Mouse (Mus musculus) midbrain, embryonic 16.5 days (tissue): Measurements from ENCODE around the gene Nxnl1. TPM values are rescaled to one million over a fixed set of nuclear protein-coding genes. Genes with fewer than 3 reads are reported as not detected.
"Not testable (repeated sequence)": the region's sequence is repeated elsewhere in the genome, so short reads cannot be mapped to it uniquely, and the experiment has no call there.

Experiments
- ATAC-seq: fragments of 200-750 bp; cut with Nextera tagmentation; 2 replicates; pipeline ENCODE4 v1.8.0; 2017; ENCODE audit warnings: moderate TSS enrichment
- H3K27ac ChIP-seq: fragments of 300-500 bp; sonication (generic); 2 replicates; pipeline ENCODE4 v1.5.1; 2014; ENCODE audit warnings: mild to moderate bottlenecking, low read length, mixed read lengths
- H3K27me3 ChIP-seq: fragments of 300-500 bp; sonication (generic); 2 replicates; pipeline ENCODE4 v1.6.1; 2014; ENCODE audit warnings: low read depth, low read length, mixed read lengths; ENCODE audit not compliant: control insufficient read depth, insufficient read depth
- H3K36me3 ChIP-seq: fragments of 300-500 bp; sonication (generic); 2 replicates; pipeline ENCODE4 v1.6.1; 2014; ENCODE audit warnings: mild to moderate bottlenecking, low read length, moderate library complexity, mixed read lengths; ENCODE audit not compliant: control insufficient read depth, insufficient read depth
- H3K4me1 ChIP-seq: fragments of 300-500 bp; sonication (generic); 2 replicates; pipeline ENCODE4 v1.6.1; 2014; ENCODE audit warnings: mild to moderate bottlenecking, low read length, mixed read lengths; ENCODE audit not compliant: control insufficient read depth, insufficient read depth
- H3K4me2 ChIP-seq: fragments of 300-500 bp; sonication (generic); 2 replicates; pipeline ENCODE4 v1.6.1; 2014; ENCODE audit warnings: mild to moderate bottlenecking, low read length, mixed read lengths
- H3K4me3 ChIP-seq: fragments of 300-500 bp; sonication (generic); 2 replicates; pipeline ENCODE4 v1.5.1; 2014; ENCODE audit warnings: low read depth, mild to moderate bottlenecking, low read length, moderate library complexity, mixed read lengths
- H3K9ac ChIP-seq: fragments of 300-500 bp; sonication (generic); 2 replicates; pipeline ENCODE4 v1.6.1; 2014; ENCODE audit warnings: low read depth, low read length, mixed read lengths
- H3K9me3 ChIP-seq: fragments of 300-500 bp; sonication (generic); replicated peaks from 2 replicates; pipeline ENCODE4 v1.6.1; 2014; ENCODE audit warnings: mild to moderate bottlenecking, low read length, mixed read lengths; ENCODE audit not compliant: control insufficient read depth, poor library complexity, severe bottlenecking
- WGBS: fragments of 180-500 bp; shearing (Covaris S2); extraction: QIAGEN DNeasy Blood & Tissue Kit; methylation state at CpG from one replicate; pipeline ENCODE4 v1.1.7; 2014; 5-methylcytosine and 5-hydroxymethylcytosine counted together
- polyA plus RNA-seq: library from polyadenylated mRNA; unstranded; fragments of >200 nt; fragmentation: Nextera tagmentation; extraction: Ambion mirVana; gene quantifications from 2 replicates; pipeline ENCODE4 v1.2.1, GENCODE M21; 2015

The Nxnl1 gene
- polyA plus RNA-seq, 1 experiment from 2014 or later: not detected

DNA sequence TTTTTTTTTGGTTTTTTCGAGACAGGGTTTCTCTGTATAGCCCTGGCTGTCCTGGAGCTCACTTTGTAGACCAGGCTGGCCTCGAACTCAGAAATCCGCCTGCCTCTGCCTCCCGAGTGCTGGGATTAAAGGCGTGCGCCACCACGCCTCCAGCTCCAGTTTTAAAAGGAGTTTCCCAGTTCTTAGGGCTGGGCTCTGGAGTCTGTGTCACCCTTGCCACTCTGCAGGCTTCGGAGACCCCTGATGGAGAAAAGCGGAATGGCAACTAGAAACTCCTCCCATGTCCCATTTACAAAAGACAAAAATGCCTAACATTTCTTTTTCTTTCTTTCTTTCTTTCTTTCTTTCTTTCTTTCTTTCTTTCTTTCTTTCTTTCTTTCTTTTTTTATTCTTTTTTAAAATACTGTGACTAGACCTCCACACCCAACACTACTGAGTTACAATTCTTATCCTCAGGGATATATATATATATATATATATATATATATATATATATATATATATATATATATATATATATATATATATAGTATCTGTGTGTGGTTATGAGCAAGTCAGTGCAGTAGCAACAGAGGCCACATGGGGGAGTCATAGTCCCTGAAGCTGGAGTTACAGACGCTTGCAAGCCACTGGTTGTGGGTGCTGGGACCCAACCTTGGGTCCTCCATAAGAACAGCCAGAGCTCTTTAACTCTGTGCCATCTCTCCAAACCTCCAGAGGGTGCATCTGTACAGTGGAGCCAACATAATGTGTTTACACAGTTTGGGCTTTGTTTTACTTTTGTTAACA is 47.2 kb downstream of the Nxnl1 start:
- 45% methylated on average over 8 of the region's 10 CpGs for WGBS
- ATAC-seq: not testable (repeated sequence)

DNA sequence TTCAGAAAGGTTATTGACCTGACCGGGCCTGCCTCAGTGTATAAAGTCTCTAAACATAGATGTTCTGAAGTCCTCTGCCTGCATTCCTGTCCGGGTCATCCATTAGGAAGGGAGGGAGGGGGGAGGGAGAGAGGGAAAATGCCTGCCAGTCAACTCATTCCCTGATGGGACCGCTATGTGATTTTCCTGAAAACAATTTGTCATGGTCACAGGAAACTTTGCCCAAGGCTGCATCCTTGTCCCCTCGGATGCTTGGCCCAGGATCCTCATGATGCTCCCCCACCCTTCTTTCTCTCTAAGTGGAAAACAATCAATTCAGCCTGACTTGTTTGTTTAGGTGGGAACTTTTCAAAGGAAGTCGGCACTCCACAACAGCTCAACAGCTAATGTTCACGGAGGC is 49.6 kb downstream of the Nxnl1 start:
- no peak overlapping the region for H3K27ac ChIP-seq
- H3K4me1 ChIP-seq: no peaks in the 10 kb centered on the region
- H3K9ac ChIP-seq: no peak overlapping the region
- no peaks in the 10 kb centered on the region for H3K9me3 ChIP-seq
- ATAC-seq: no peak
- H3K36me3 ChIP-seq: no peaks in the 10 kb centered on the region
- no peak overlapping the region for H3K4me3 ChIP-seq
- WGBS: 23% methylated on average over 6 of the region's 6 CpGs
- H3K27me3 ChIP-seq: no peaks in the 10 kb centered on the region
- H3K4me2 ChIP-seq: no peak overlapping the region

More for the DNA sequence above, 47.2 kb downstream of the Nxnl1 start:
- not testable (repeated sequence) for H3K4me3 ChIP-seq, H3K27ac ChIP-seq, H3K9me3 ChIP-seq, H3K36me3 ChIP-seq, H3K4me1 ChIP-seq, H3K27me3 ChIP-seq, H3K9ac ChIP-seq, H3K4me2 ChIP-seq

DNA sequence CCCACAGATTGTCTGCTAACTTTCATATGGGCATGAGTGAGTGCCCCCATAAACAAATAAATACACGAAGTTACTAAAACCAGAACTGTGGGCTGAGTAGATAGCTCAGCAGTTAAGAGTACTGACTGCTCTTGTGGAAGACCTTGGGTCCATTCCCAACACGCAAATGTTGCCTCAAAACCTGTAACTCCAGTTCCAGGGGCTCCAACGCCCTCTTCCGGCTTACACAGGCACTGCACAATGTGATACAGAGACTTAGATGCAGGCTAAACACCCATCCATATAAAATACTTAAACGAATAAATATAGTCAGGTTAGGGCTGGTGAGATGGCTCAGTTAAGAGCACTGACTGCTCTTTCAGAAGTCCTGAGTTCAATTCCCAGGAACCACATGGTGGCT is 51.4 kb downstream of the Nxnl1 start:
- ATAC-seq: no peak
- Histone ChIP-seq H3K9ac (no peak overlapping the region), H3K4me1 (no peaks in the 10 kb centered on the region), H3K27me3 (peaks cover 13% of the 10 kb centered on the region; the same call in 1 of the 2 replicates), H3K27ac (no peak overlapping the region), H3K4me2 (no peak overlapping the region), H3K36me3 (no peaks in the 10 kb centered on the region), H3K9me3 (no peaks in the 10 kb centered on the region), H3K4me3 (no peak overlapping the region)
- 73% methylated on average over 5 of the region's 5 CpGs for WGBS

DNA sequence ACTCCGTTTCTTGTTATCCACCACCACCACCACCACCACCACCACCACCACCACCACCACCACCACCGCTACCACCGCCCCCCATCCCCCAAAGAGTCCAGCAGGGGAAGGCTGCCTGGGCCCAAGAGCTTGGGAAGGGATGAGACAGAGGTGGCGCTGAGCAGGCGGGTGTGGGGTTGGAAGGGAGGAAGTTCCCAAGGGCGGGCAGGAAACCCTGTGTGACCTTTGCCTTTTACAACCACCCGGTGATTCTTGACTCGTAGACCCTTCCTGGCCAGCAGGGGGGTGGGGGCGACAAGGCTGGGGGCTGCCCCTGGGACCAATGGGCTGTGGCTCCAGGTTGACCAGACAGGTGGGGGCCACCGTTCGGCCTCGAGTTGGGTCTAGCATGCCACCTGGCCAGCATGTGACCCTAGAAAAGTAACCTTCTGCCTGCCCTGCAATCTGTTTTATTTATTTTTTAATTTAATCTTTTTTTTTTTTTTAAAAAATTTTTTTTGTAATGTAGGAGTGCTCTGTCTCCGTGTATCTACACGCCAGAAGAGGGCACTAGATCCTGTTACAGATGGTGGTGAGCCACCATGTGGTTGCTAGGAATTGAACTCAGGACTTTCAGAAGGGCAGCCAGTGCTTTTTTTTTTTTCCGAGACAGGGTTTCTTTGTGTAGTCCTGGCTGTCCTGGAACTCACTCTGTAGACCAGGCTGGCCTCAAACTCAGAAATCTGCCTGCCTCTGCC is 53.2 kb downstream of the Nxnl1 start:
- no peaks in the 10 kb centered on the region for H3K36me3 ChIP-seq
- H3K4me1 ChIP-seq: peaks cover under 1% of the 10 kb centered on the region; the same call in 1 of the 2 replicates
- no peak overlapping the region for H3K4me2 ChIP-seq
- peaks cover 24% of the 10 kb centered on the region for H3K27me3 ChIP-seq
- no peak overlapping the region for H3K27ac ChIP-seq
- H3K4me3 ChIP-seq: no peak overlapping the region
- 75% methylated on average over 15 of the region's 15 CpGs for WGBS
- ATAC-seq: no peak
- no peaks in the 10 kb centered on the region for H3K9me3 ChIP-seq
- H3K9ac ChIP-seq: no peak overlapping the region

DNA sequence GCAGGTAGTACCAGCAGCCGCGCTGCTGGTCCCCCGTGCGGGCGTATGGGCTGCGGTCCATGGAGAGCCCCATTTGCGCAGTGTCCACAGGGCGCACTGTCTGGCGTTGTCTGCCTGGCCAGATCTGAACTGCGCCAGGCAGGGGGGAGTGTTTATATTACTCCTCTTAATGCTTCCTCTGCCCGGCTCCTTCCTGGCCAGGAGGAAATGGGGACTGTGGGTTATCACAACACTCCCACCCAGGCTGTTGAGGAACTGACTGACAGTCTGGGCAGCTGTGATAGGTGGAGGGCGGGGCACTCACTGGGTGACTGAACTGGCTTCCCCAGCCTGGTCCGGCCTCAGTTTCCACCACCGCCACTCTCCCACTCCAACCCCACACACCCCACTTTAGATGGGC is 54.8 kb downstream of the Nxnl1 start, which contains the start of gene Plvap:
Gene Plvap, minus strand, starts transcription at position 109 of the 400 bp plus-strand sequence.
- Histone ChIP-seq H3K36me3 (no peaks in the 10 kb centered on the region), H3K27ac (no peak within 1 kb of the TSS), H3K4me1 (peaks cover 3% of the 10 kb centered on the region; the same call in 1 of the 2 replicates), H3K4me2 (no peak within 1 kb of the TSS), H3K27me3 (peaks cover 39% of the 10 kb centered on the region), H3K9ac (no peak within 1 kb of the TSS), H3K9me3 (no peaks in the 10 kb centered on the region), H3K4me3 (no peak within 1 kb of the TSS)
- no peak for ATAC-seq
- 81% methylated on average over 14 of the region's 14 CpGs for WGBS

Other genes starting within 250 kb of the Nxnl1 start
- gene Use1, start 199.8 kb downstream of the Nxnl1 start, polyA plus RNA-seq: 117 and 123 TPM in 2 replicates
- gene Ocel1, start 195.3 kb downstream of the Nxnl1 start, polyA plus RNA-seq: 5.1 and 5.3 TPM in 2 replicates
- gene Nr2f6, start 184.6 kb downstream of the Nxnl1 start, polyA plus RNA-seq: 19.8 and 20.1 TPM in 2 replicates
- gene Ushbp1, start 170.8 kb downstream of the Nxnl1 start, polyA plus RNA-seq: 7.4 and 8.1 TPM in 2 replicates
- 89.8 and 91.0 TPM in 2 replicates for gene Babam1, start 169.7 kb downstream of the Nxnl1 start, polyA plus RNA-seq
- 4.0 and 5.1 TPM in 2 replicates for gene Ankle1, start 160.6 kb downstream of the Nxnl1 start, polyA plus RNA-seq
- 176 TPM in 2 replicates for gene Abhd8, start 102.9 kb downstream of the Nxnl1 start, polyA plus RNA-seq
- 182 and 191 TPM in 2 replicates for gene Mrpl34, start 101.6 kb downstream of the Nxnl1 start, polyA plus RNA-seq
- 224 and 231 TPM in 2 replicates for gene Dda1, start 97.4 kb downstream of the Nxnl1 start, polyA plus RNA-seq
- 4.0 and 5.9 TPM in 2 replicates for gene Ano8, start 80.6 kb downstream of the Nxnl1 start, polyA plus RNA-seq
- 11.8 and 12.5 TPM in 2 replicates for gene Gtpbp3, start 78.5 kb downstream of the Nxnl1 start, polyA plus RNA-seq
- gene Plvap, start 54.8 kb downstream of the Nxnl1 start, polyA plus RNA-seq: 5.7 and 6.5 TPM in 2 replicates
- gene Ccdc194, start 40.9 kb downstream of the Nxnl1 start, polyA plus RNA-seq: 0.11 TPM in 1 of 2 replicates, not detected in the other
- 6.8 and 7.9 TPM in 2 replicates for gene Bst2, start 29.1 kb downstream of the Nxnl1 start, polyA plus RNA-seq
- gene Mvb12a, start 23.7 kb downstream of the Nxnl1 start, polyA plus RNA-seq: 52.4 and 60.3 TPM in 2 replicates
- gene Tmem221, start 7.7 kb downstream of the Nxnl1 start, polyA plus RNA-seq: 0.17 TPM in 1 of 2 replicates, not detected in the other
- gene Slc27a1, start 2.3 kb upstream of the Nxnl1 start, polyA plus RNA-seq: 71.4 and 79.2 TPM in 2 replicates
- gene Pgls, start 25.6 kb upstream of the Nxnl1 start, polyA plus RNA-seq: 219 and 237 TPM in 2 replicates
- 6.4 and 7.9 TPM in 2 replicates for gene Fam129c, start 31.0 kb upstream of the Nxnl1 start, polyA plus RNA-seq
- 68.8 and 70.8 TPM in 2 replicates for gene Colgalt1, start 44.4 kb upstream of the Nxnl1 start, polyA plus RNA-seq
- 23.5 and 29.0 TPM in 2 replicates for gene Unc13a, start 105.2 kb upstream of the Nxnl1 start, polyA plus RNA-seq
- gene Jak3, start 109.7 kb upstream of the Nxnl1 start, polyA plus RNA-seq: 4.7 and 5.4 TPM in 2 replicates
- 1.4 TPM in 1 of 2 replicates, not detected in the other for gene Insl3, start 122.6 kb upstream of the Nxnl1 start, polyA plus RNA-seq
- gene B3gnt3, start 135.2 kb upstream of the Nxnl1 start, polyA plus RNA-seq: 0.20 and 0.50 TPM in 2 replicates
- gene Fcho1, start 159.1 kb upstream of the Nxnl1 start, polyA plus RNA-seq: 88.4 and 107 TPM in 2 replicates